Mouse (Mus musculus) c-Kit-positive CD71-positive TER-119-positive erythroid progenitor cells, embryonic 14.5 days (primary cell): Measurements from ENCODE around the gene Tmem95.
A peak's percentile ranks its signal among the peaks of the same experiment; 100 is the strongest.
"Not testable (repeated sequence)": the region's sequence is repeated elsewhere in the genome, so short reads cannot be mapped to it uniquely, and the experiment has no call there.

Experiments
- DNase-seq: peaks from one replicate; pipeline ENCODE4 v3.0.0-alpha.2; 2013; ENCODE audit warnings: low spot score

The Tmem95 gene

DNA sequence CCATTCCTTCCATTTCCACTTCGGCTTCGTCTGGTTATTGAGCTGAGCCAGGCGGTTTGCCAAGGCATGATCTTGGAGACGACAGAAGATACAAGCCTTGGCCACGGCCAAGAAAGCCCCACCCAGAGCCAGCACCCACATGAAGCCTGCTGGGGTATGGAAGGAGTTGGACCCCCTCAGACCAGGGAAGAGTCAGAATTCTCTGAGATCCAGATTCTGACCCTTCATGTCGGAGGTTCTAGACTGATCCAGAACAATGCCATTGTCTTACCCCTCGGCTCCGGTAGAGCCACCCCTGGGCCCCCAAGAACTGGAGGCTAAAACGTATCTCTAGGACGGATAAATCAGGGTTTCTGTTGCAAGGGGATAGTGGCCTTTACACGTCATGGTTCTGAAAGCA is at the start of gene Tmem95:
Gene Tmem95, minus strand, starts transcription at position 141 of the 400 bp plus-strand sequence.
- no peak for DNase-seq

DNA sequence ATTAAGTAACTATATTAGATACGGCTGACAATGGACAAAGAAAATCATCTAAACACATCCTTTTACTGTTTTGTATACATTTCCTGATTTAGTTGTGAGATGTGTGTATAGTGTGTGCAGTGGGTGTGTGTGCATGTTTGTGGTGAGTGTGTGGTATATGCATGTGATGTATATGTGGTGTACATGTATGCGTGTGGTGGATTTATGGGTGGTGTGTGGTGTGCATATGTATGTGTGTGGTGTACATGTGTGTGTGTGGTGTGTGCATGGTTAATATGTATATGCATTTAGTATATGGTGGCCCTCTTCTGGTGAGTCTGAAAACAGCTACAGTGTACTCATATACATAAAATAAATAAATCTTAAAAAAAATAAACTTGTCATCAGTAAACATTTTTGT is 49.7 kb upstream of the Tmem95 start:
- DNase-seq = no peak

DNA sequence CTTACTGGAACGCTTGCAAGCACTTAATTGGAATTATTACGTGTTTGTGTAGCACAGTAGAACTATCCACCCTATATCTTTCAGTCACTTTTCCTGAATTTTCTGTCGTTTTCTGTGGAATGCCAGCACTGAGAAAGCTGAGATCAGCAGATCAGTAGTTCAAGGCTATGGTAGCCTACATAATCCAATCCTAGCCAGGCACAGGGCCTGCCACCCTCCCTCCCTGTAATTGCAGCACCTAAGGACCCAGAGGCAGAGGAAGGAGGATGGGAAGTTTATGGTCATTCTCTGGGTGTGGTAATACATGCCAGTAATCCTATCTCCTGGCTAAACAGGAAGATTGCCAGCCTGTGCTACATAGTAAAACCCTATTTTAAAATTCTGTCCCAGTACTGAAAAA is 45.0 kb upstream of the Tmem95 start:
- no peak for DNase-seq

GRCm38 (mm10) chr11:69922012-69922756 is 44.4 kb upstream of the Tmem95 start:
- DNase-seq = no peak

DNA sequence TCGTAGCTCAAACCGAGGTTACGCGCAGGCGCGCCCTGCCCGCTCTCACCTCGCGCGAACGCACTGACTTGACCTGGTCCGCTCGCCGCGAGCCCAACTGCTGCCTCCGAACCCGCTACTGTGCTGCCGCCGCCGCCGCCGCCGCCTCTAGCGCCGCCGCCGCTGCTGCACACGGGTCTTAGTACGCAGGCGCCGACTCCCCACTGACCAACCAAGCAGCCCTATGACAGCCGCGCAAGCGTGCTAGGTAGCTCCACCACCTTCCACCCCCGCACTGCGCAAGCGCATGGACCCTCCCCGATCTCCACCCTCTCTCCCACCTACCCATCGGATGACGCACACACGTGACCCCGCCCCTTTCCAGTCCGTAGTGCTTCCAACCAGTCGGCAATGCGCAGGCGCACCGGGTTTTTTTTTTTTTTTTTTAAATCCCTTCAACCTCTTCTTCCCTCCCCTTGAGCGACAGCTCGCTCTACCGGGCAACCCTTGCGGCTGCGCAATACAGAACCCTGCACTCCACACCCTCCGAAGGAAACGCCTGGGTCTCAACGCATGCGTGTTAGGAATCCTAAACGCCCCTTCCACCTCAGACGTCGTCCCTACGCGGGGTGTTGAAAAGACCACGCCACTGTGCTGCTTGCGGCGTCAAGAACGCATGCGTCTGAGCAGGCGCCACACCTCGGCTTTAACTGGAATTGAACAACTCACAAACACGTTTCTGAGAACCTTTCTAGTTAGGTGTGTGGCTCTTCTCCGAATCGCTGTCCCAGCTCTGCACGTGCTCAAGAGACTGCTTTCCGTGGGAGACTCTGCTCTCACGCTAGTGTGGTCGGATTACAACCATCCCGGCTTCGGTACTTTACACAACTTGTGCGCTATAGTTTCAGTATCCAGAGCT is 43.5 kb upstream of the Tmem95 start, which contains the start of gene Eif5a:
Gene Eif5a, minus strand, starts transcription at position 845 of the 898 bp plus-strand sequence.
- peak; percentile 100 for DNase-seq

DNA sequence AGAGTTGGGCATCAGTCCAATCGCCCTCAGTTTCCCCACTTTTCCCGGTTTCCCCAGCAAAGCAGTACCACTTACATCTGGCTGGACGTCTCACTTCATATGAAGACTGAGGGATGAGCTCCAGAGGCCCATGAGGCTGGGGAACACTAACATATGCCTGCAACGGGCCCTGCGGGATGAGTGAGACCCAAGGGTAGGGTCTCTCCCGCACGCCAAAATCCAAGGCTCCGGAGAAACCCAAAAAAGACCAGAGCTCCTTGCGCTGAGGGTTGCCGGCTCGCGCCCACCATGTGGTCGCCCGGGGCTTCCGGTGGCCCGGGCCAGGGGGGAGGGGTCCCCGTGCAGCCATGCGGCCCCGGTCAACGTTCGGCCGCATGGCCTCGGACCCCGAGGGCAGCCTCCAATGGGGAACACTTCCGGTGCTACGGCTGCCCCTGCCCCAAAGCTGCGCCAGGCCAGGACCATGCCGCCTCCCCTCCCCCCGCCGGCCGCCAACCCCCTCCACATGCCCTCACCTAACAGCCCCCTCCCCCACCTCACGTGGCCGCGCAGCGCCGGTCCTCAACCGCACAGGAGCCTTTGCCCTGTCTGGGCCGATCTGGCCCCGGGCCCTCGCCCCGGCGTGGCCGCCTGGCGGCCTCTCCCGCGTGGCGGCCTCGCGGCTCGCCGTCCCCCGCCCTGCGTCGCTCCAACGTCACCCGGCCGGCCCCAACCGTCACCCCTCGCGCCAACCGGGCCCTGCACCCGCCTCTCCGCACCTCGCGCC is 42.6 kb upstream of the Tmem95 start:
- DNase-seq = no peak

GRCm38 (mm10) chr11:69919661-69920265 is 41.9 kb upstream of the Tmem95 start:
- DNase-seq = peak; percentile 92

GRCm38 (mm10) chr11:69919053-69919452 is 41.2 kb upstream of the Tmem95 start:
- no peak for DNase-seq

GRCm38 (mm10) chr11:69918118-69918517 is 40.3 kb upstream of the Tmem95 start:
- no peak for DNase-seq

- no peak for DNase-seq
Measured at GRCm38 (mm10) chr11:69917379-69917948, 39.6 kb upstream of the Tmem95 start.

DNA sequence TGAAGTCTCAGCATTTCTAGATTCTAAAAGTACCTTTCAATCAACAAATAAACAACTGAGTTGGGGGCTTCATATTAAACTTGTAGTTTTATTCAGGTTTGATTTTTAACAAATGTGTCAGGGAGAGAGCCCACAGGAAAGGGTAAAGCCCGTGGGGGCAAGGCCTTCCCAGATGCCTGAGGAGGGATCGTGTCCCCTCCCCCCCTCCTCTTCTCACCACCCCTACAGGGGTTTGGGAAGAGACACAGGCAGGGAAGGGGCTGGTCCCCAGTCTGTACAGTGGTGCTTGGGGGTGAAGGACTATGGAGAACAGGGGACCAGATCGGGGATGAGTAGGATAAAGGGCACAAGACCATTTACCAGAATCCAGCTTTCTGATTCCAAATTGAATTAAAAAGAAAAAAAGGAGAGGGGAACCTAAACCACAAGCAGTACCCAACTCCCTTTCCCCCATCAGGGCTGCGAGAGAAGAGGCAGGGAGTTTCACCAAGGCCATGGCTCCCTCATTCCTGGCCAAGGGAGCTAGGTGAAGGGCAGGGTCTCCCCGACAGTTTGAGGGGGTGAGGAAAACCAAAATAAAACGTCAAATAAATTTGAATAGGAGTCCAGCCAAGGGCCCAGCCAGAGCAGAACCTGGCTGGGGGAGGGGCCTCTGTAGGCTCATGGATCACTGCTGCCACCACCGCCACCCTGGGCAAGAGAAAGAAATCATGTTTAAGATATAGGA is 39.0 kb upstream of the Tmem95 start:
- DNase-seq = not testable (repeated sequence)

GRCm38 (mm10) chr11:69915667-69916627 is 38.1 kb upstream of the Tmem95 start:
- peak; percentile 87 for DNase-seq

GRCm38 (mm10) chr11:69914917-69915430 is 37.2 kb upstream of the Tmem95 start:
- DNase-seq = no peak

DNA sequence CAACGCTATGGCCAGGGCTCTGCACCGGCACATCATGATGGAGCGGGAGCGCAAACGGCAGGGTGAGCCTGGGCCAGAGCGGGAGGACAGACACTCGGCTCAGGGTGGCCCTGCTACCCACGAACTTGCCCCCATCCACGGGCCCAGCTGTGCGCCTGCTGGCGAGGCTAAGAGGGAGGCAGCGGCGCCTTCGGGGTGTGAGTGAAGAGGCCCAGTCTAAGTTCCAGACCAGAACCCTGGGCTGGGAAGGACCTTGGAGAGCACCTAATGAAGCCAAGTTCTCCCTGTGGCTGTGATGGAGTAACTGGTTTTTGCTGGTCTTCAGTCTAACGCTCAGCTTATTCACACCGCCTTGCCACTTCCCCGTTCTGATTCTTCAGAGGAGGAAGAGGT is 36.5 kb upstream of the Tmem95 start:
- no peak for DNase-seq

GRCm38 (mm10) chr11:69913554-69914371 is 35.9 kb upstream of the Tmem95 start, which contains the start of gene Gps2:
Gps2 (plus strand) TSS chr11:69913888.
- peak; percentile 92 for DNase-seq

GRCm38 (mm10) chr11:69912716-69913530 is 35.1 kb upstream of the Tmem95 start:
- DNase-seq = no peak

DNA sequence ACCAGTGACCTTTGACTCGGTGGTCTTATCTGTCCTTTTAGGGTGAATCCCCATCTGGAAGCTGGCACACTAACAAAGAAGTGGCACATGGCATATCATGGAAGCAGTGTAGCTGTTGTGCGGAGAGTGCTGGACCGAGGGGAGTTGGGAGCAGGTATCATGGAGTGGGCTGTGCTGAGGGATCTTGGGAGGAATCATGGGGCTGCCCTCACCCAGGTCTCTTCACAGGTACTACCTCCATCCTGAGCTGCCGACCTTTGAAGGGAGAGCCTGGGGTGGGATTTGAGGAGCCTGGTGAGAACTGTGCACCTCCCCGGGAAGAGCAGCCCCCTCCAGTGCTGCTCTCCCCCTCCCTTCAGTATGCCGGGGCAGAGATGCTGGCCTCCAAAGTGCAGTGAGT is 33.9 kb upstream of the Tmem95 start:
- no peak for DNase-seq
